Mouse (Mus musculus): ENCODE results near the gene Wdr76.

GRCm38 (mm10) chr2:121511401-121511800, 4.9 kb downstream of the Wdr76 start:
- no peak for TF ChIP-seq MAX (IDR thresholded peaks at IDR 0.05; ENCODE audit: low read depth)
- no peak for TF ChIP-seq POLR2A (IDR thresholded peaks at IDR 0.05; ENCODE audit: insufficient read length, low read depth)
